Mouse (Mus musculus) spleen, adult 2 months (tissue): Measurements from ENCODE around the gene Zc3h12c.

Experiments
- CTCF ChIP-seq: fragments of 200-500 bp; IDR thresholded peaks from 2 replicates; pipeline ENCODE4 v1.5.1; 2011; ENCODE audit warnings: mild to moderate bottlenecking, inconsistent platforms; ENCODE audit not compliant: insufficient read depth, insufficient read length, insufficient replicate concordance; ENCODE audit errors: extremely low read depth
- POLR2A ChIP-seq: fragments of 200-500 bp; IDR thresholded peaks from 2 replicates; pipeline ENCODE4 v1.6.1; 2011; ENCODE audit warnings: low read depth, low read length, inconsistent platforms

- no peak for TF ChIP-seq CTCF
- TF ChIP-seq POLR2A, result no peak
Observed at GRCm38 (mm10) chr9:52217636-52218035, 49.3 kb upstream of the Zc3h12c start.
